Mouse (Mus musculus) gastrocnemius, postnatal 36 days (tissue): Measurements from ENCODE around the gene Slc25a4. TPM values are rescaled to one million over a fixed set of nuclear protein-coding genes. Genes with fewer than 3 reads are reported as not detected.
A peak's percentile ranks its signal among the peaks of the same experiment; 100 is the strongest.
"Not testable (repeated sequence)": the region's sequence is repeated elsewhere in the genome, so short reads cannot be mapped to it uniquely, and the experiment has no call there.

Source experiments
- DNase-seq, 2 experiments: peaks; one replicate each; pipeline ENCODE4 v3.0.0; 2022
- intact Hi-C: fragments of 180-260 bp; cut with DNase I; formaldehyde crosslinking; loops from one replicate; pipeline ENCODE4 v1.15.1; 2025
- long read RNA-seq, 2 experiments: library from polyadenylated mRNA; stranded (forward); transcript quantifications; one replicate each; pipeline ENCODE4 v2.0.0; 2021
- total RNA-seq, 2 experiments: library from RNA; stranded (reverse); gene quantifications; 2 replicates each; pipeline ENCODE4 v1.2.3; 2021

Gene Slc25a4
- total RNA-seq = 1,000 to 10,000 TPM; 2,982 to 3,031 TPM
- long read RNA-seq, experiment 1, transcript Slc25a4-201 (4 exons, 1,925 nt) = major isoform, 15,468 of 24,701 reads
- long read RNA-seq, experiment 1, partial matches to known transcripts = 9,182 of 24,701 reads
- long read RNA-seq, experiment 1, other reads (novel, unspliced or antisense) = 51 of 24,701 reads
- long read RNA-seq, experiment 2, transcript Slc25a4-201 (4 exons, 1,925 nt) = major isoform, 18,351 of 32,090 reads
- long read RNA-seq, experiment 2, partial matches to known transcripts = 13,678 of 32,090 reads
- long read RNA-seq, experiment 2, other reads (novel, unspliced or antisense) = 61 of 32,090 reads

DNA sequence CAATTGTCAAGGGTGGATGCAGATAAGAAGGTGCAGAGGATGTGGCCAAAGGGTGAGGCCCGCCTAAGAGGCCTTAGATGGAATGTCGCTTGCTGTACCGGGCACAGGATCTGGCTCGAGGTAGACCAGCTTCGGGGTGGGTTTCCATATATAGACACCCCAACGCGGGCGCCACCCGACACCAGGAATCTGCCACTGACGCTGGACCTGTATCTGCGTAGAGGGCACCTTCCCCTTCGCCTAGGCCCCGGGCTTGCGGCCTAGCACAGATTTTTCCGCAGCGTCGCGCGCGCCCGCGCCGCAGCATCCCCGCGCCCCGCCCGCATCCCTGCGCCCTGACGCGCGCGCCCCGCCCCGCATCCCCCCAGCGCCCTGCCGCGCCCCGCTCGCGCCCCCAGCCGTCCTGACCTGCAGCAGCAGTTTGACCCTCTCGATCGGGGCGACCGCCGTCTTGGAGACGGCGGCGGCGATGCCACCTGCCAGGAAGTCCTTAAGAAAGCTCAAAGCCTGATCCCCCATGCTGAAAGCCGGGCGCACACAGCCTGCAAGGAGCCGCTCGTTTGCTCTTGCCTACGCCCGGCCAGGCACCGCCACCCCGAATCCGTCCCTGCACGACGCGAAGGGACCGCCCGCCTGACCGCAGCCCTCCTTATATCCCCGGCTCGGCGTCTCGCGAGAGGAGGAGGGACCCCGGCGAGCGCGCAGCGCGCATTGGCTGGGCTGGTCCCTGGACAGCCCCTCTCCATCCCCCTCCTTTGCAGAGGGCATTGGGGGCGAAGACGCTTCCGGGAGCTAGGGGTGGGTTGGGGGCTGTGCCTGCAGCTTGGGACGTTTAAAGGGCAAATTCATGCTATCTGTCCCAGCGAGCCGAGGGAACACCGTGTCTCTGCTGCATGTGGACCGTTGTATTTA is at the start of gene Slc25a4:
Gene Slc25a4 (minus strand): TSS at position 881 of the 912 bp plus-strand sequence.
- DNase-seq = peak; percentile 96 to 97
- intact Hi-C loops = no loop called here

DNA sequence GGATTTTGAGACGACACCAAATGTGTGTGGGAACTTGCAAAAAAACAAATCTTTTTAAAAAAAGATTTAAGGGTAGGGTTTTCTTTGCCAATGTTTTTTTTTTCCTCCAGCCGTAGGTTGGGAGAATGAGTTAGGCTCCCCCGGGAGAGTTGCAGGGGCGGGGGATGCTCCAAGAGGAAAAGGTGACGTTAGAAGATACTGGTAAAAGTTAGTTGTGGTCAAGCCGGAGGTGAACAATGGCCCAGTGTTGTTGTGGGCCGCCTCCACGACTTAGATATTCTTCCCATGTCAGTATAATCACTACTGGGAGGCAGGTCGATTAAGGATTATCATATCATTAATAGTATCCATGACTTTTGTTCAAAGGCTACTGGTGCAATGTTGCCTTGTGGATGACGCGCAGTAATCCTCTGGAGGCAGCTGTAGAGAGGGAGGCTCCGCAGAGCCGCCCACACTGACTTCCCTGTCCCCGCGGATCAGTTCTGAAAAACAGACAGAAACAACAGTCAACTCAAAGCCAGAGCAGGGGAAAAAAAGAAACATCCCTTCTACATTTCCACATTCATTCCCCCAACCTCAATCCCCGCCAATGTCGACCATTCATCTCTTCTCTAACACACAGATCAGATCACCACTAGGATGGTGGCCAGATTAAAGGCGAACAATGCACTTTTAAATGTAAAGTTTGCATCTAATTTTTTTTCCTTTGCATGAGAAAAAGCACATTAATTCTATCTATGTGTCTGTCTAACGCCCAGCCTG is 47.0 kb upstream of the Slc25a4 start:
- DNase-seq = no peak
- intact Hi-C loops = no loop called here

DNA sequence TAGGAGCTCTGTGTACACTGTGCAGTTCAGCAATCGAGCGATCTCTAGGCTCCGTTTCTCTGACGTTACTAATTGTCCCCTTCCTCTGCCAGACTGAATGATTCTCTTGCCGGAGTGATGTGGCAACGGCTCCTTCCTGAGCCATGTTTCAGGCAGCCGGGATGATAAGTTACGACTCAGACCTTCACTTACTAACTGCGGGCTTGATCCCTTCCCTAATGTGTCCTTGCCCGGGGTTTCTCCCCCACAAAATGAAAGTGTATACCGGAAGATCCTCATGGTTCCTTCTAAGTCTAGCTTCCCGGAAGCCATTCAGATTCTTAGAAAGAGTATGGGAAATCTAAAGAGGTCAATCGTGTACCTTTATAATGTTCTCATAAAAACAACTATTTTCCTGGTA is 41.4 kb upstream of the Slc25a4 start:
- intact Hi-C loops = no loop called here
- DNase-seq = no peak

DNA sequence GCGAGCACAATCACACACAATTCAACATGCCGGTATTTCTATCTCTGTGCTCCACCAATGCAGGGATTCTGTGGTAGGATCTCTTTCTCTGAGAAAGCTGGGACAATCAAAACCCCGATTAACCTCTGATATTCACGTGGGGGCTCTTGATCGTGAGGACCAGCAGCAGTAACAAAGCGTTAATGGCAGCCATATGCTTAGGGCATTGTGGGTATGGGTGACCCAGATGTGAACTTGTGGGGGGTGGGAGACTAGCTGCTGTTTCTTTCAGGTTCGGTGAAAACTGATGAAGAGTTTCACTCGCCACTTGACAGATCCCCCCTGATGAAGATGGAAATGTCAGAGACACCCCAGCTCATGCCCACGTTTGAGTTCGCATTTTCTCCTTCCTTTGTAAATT is 40.5 kb upstream of the Slc25a4 start:
- DNase-seq = no peak
- intact Hi-C loops = no loop called here

DNA sequence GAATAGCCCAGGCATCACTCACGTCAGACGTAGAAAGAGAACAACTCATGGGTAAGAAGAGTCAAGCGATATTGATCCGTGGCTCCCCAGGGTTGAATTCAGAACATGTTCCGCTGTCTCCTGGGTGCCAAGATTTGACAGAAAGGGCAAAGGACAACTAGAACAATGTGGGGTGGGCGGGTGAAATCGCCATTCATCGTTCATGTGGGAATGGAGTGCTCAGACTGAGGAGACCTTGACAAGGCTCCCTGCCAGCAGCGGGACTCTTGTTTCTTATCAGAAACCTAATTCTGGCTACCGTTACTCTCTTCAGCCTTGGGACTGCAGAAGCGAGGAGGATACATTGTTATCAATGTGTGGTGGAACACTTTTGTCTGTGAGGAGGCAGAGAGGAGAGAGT is 35.3 kb upstream of the Slc25a4 start:
- intact Hi-C loops = no loop called here
- DNase-seq = no peak

DNA sequence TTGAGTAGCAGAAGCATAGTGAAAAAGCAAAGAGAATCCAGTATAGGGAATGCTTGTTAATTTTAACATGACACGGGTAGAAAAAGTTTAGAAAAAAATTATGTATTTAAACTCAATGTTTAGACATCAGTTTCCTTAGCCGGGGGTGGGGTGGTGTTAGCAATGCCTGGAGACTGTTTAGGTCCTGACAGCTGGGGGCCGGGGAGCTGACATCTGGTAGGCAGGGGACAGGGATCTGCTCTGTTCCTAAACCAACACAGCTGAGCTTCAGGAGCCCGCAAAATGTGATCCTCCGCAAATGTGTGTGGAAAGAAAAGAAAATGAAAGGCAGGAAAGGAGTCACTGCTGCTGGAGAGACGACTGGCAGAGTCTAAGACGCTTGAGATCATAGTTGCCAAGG is 31.9 kb upstream of the Slc25a4 start:
- DNase-seq = no peak
- intact Hi-C loops = loop anchor here (2.0 to 5.0 kb wide), 3 partner anchors 38 to 304 kb away; no protein-coding TSS in a partner anchor

DNA sequence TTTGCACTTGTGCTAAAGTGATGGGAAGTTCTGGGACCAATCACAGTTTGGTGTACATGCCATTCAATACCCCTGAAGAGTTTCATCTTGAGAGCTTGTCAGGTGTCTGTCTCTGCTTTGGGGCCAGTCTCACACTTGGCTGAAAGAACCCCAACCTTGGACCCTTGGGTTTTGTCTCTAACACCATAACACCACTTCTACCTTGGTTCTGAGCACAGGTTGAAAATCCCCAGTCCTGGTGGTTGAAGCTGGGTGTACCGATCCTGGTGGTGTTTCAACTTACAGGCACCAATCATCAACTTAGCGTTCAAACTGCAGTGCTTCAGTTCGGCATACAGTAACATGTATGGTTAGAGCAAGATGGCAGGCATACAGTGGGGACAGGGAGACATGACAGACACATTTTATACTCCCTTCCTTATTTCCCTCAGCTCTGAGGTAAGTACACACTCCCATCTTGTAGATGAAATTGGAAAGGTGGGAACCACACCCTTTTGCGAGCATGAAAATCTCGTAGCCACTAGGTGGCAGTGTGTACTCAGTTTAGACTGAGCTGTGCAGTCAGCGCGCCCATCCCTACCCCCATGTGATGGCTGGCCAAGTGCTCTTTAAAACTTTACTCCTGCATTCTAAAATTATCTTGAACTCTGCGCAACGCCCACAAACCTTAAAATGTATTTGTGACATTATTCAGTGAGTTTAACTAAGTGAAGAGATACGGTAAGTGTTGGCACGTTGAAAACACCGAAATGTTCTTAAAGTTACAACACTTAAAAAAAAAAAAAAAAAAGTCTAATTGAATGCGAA is 30.7 kb upstream of the Slc25a4 start:
- intact Hi-C loops = loop anchor here (2.0 to 5.0 kb wide), 3 partner anchors 39 to 306 kb away; no protein-coding TSS in a partner anchor
- DNase-seq = peak; percentile 28 to 64

DNA sequence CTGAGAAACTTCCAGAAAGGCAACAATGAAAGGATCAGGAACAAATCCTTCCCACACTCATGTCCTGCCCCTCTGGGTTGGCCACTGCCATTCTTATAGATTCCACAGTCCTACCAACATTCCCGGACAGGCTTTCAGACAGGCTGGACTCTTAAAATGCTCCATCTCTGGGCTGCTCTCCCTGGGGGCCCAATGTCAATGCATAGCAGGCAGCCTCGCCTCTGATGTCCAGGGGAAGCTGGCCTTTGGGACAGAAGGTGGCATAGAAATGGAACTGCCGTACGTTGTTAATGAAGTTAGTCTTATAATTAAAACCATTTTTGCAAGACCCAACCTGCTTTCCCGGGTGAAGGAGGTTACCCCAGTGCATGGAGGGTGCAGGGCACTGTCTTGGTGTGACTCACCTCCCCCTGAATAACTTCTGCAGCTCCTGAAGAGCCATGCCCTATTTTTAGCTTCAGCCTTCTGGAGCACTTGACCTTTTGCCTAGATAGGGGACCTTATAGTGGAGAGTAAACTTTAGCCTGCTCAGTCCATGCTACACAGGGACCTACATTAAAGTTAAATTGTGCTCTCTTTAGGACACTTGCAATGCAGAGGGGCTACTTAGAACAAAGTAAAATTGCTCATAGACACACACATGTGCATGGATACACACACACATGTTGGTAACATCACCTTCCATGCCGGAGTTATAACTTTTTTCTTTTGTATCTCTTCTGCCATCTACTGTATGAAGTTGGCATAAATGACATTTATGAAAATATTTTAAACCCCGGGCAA is 25.5 kb upstream of the Slc25a4 start:
- intact Hi-C loops = no loop called here
- no peak for DNase-seq

DNA sequence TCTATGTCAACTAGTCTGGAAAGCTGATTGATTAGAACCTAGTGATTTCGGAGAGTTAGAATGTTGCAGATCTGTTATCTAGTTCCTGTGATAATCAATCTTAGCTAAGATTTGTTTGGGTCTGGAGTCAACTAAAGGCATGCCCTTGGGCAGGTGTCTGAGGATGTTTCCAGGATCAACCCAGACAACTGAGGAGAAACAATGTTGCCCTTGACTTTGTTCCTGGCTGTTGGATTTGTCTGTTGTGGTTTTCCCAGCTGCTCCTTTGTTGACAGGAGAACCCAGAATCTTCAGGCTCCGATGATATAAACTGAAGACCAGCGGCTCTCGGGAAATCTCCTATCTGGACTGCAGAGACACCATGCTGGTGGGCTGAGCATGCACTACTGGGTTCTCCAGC is 23.7 kb upstream of the Slc25a4 start:
- DNase-seq = no peak
- intact Hi-C loops = no loop called here

DNA sequence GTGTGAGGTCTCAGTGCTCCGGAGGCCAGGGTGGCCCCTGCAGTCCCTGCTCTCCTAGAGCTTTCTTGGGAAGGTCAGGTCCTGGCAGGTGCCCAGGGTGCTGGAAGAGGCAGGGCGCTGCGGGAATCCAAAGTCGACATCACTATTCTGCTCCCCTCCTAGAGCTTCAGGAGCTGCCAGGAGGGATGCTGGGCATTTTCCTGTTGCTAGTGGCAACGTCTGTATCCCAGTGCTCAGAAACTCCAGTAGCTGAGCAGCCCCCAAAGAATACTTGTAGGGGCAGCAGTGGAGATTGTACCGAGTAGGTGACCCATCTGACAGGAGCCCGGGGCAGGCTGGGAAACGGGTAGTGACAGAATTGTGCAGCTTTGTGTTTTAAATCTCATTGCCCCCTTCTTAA is 21.7 kb upstream of the Slc25a4 start:
- intact Hi-C loops = no loop called here
- no peak for DNase-seq

DNA sequence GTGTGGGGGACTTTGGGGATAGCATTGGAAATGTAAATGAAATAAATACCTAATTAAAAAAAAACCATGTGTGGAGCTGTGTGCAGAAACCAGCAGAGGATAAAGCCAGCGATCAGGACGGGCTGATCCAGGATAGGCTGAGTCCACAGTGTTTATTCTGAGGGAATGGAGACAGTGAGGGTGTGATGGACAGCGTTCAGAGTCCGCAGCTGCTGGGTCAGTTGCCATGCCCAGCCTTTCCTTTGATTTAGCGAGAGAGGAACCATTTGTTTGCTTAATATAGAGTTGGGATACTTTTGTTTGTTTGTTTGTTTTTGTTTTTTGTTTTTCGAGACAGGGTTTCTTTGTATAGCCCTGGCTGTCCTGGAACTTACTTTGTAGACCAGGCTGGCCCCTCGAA is 20.9 kb upstream of the Slc25a4 start:
- intact Hi-C loops, DNase-seq: not testable (repeated sequence)

DNA sequence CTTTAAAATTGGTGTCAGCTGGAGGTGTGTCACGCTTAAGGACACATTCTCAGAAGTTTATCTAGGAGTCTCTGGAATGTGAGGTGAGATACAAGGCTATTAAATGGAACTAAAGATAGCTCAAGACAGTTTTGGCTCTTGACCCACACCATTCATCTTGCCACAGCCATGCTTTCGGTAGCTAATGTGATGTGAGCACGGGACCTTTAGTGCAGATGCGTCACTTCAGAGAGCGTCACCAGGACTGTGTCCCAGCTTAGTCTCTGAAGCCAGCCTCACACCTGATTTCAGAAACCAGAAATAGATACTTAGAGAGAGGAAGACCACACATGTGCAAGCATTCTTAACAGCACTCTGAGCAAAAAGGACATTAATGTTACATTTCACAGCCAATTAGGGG is 15.5 kb upstream of the Slc25a4 start:
- intact Hi-C loops = no loop called here
- DNase-seq = no peak

DNA sequence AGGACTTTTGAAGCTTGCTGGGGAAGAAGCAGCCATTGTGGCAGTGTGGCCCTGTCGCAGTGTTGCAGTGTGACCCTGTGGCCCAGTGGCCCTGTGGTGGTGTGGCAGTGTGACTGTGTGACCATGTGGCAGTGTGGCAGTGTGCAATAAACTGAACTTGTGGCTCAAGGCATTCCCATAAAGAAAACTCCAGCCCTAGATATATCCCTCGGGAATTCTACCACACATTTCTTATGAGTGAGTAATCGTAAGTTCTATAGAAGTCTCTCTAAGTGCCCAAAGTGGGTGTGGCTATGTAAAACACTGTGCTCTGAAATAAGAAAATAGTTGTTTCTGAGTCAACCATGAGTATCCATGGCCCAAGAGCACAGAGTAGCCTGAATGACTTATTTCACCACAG is 14.4 kb upstream of the Slc25a4 start:
- intact Hi-C loops = no loop called here
- no peak for DNase-seq

DNA sequence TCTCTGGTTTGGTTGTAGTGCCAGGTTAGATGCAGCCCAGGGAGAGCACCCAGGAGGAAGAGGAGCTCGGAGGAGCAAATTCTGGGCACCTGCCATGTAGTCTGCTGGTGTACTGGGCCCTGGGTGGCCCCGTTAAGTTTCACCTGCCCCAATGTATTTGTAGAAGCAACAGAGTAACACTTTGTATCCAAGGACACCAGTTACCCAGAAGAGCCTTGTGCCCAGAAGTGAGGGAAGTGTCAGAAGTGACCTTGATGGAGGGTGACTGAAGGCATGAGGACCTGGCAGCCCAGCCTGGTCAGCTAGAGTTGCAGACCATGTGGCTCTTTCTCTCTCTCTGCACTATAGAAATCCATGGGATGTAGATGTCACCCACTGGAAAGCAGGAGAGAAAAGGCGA is 9.5 kb upstream of the Slc25a4 start:
- intact Hi-C loops = no loop called here
- DNase-seq = no peak

DNA sequence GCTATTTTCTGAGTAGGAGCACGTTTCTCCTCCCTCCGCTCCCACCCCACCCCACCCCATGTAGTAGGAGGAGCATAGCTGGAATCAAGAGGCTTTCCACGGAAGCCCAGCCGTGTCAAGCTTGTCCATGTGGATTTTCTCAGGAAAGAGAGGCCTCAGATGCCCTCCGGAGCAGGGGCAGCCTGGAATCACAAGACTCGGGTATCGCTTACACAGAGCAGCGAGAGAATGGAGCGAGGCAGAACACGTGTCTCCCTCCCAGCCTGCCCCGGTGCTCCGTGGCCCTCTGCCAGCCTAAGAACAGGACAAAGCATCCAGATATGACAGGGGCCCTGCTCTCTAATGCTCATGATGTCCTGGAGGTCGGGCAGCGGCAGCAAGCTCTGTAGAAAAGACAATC is 5.8 kb upstream of the Slc25a4 start:
- peak; percentile 36 to 58 for DNase-seq
- intact Hi-C loops = no loop called here

DNA sequence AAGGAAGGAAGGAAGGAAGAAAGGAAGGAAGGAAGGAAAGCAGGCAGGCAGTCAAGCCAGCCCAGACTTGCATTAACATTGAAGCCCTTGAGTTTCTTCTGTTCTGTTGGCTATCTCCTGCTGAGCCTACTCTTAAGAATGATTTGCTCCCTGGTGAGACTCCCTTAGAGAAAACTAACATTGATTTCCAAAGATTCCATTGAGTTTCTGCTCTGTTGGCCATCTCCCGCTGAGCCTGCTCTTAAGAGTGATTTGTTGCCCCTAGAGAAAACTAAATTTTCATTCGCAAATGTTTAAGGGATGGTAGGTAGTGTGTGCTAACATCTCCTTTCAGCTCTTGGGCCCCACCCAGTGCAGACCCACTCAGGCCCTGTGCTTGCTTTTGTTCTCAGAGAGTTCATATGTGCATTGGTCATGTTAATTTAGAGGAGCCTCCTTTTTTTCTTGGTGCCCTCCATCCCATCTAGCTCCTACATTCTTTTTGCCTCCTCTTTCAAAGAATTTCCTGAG is 2.9 kb upstream of the Slc25a4 start:
- intact Hi-C loops = no loop called here
- no peak for DNase-seq

DNA sequence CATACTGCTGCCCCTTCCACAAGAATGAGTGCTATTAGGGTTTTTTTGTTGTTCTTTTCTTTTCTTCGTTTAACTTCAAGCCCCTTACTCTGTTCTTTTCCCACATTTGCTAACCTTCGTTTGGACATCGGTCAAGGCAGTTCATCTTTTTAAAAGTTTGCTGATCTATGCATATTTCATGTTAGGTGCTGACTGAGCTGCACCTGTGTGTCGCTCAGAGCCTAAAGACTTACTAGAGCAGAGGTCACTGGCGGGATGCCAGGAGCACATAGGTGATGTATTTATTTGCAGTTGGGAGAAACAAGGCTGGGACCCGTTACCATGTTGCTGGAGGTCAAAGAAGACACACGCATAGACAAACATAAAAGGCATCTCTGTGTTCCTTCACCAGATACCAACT is 1.1 kb upstream of the Slc25a4 start:
- DNase-seq = no peak
- intact Hi-C loops = no loop called here

DNA sequence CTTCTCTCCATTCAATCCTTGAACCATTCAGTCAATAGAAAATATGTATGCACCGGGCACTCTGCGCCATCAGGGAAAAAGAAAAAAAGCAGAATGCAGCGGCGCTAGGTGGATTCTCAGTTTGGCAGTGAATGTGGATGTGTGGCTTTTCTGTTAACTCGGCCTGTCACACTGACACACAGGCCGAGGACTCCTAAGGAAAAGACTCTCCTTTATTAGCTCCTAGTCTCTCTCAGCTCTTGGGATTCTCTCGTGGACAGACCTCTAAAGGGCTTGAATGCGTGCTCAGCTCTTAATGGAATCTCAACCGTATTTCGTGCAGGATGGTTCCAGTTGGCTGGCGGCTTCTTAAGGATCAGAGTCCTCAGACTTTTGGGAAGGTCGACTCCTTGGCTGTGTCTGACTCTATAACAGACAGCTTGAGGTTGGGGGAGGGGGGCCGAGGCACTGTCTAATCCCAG is 557 bp upstream of the Slc25a4 start:
- no peak for DNase-seq
- intact Hi-C loops = no loop called here

DNA sequence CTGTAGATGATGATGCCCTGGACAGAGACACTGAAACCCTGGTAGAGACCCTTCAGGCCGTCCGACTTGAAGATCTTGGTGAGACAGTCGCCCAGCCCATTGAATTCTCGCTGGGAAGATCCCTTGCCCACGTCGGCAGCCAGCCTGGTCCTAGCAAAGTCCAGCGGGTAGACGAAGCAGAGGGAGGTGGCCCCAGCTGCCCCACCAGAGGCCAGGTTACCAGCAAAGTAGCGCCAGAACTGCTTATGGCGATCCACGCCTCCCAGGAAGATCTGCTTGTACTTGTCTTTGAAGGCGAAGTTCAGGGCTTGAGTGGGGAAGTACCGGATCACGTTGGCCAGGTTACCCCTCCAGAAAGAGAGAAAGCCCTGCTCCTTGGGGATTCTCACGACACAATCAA is 2.0 kb downstream of the Slc25a4 start:
- intact Hi-C loops = no loop called here
- peak in 1 of 2 experiments; percentile 32 for DNase-seq
